12 mouse cellular contexts compared by ENCODE assay signal in genomic region chr17:47005741-47006405, GRCm38 (mm10). TPM values are rescaled to one million over a fixed set of nuclear protein-coding genes. Genes with fewer than 3 reads are reported as not detected.
DNase-seq lines count a peak whose midpoint lies in the region; ATAC-seq and TF ChIP-seq lines count a peak whose summit lies in the region.
"Had no signal": no experiment of that assay in that cellular context is flagged by ENCODE, and none has a peak within 500 bp of the region (broad histone marks: within the 10 kb centered on the region; RNA-seq: fewer than 3 reads in every experiment).

No protein-coding gene starts in this region.

- no peak overlapping the region for H3K27ac ChIP-seq in thymus, adult 2 months (ENCODE audit: control insufficient read depth, insufficient read depth, low read length)
- no peak overlapping the region for H3K27ac ChIP-seq in forebrain, embryonic 13.5 days

- H3K9ac ChIP-seq in forebrain, embryonic 13.5 days: no peak overlapping the region

- 48% methylated on average over 7 of the region's 7 CpGs for WGBS in thymus, adult 2 months
- WGBS in forebrain, embryonic 13.5 days: 79% methylated on average over 7 of the region's 7 CpGs

- no peak overlapping the region for H3K4me3 ChIP-seq in thymus, adult 2 months (ENCODE audit: control insufficient read depth, insufficient read depth, low read length)
- no peak overlapping the region for H3K4me3 ChIP-seq in forebrain, embryonic 13.5 days
- H3K4me3 ChIP-seq: erythroblast, embryonic 14.5 days had no signal

- peaks cover 7% of the 10 kb centered on the region for H3K4me1 ChIP-seq in thymus, adult 2 months (replicated peaks; ENCODE audit: control insufficient read depth, insufficient read depth, low read length)
- peaks cover 18% of the 10 kb centered on the region for H3K4me1 ChIP-seq in forebrain, embryonic 13.5 days

- H3K27me3 ChIP-seq in thymus, adult 2 months (ENCODE audit: control insufficient read depth, insufficient read depth, low read length): no peaks in the 10 kb centered on the region
- no peaks in the 10 kb centered on the region for H3K27me3 ChIP-seq in forebrain, embryonic 13.5 days

- H3K4me2 ChIP-seq in forebrain, embryonic 13.5 days: no peak overlapping the region

- ATAC-seq in forebrain, embryonic 13.5 days: no peak
- ATAC-seq: activated CD4-positive, CD25-positive, alpha-beta regulatory T cell, adult 4 months; hindbrain, embryonic 16.5 days had no signal

- intact Hi-C loops in left cerebral cortex, postnatal 36 days (cut with DNase I): no loop called here

- no peak for TF ChIP-seq CTCF in thymus, adult 2 months (IDR thresholded peaks at IDR 0.05; ENCODE audit: borderline replicate concordance, control insufficient read depth, extremely low read depth, insufficient read depth, low read length, poor library complexity)

- H3K36me3 ChIP-seq in thymus, adult 2 months (ENCODE audit: control insufficient read depth, insufficient read depth, low read length): no peaks in the 10 kb centered on the region; the same call in 1 of the 2 replicates
- H3K36me3 ChIP-seq in forebrain, embryonic 13.5 days (ENCODE audit: poor library complexity, severe bottlenecking): 0 out of 2 replicates have a peak, but pooled peaks cover 13% of the 10 kb centered on the region

- H3K9me3 ChIP-seq in forebrain, embryonic 13.5 days (replicated peaks): no peaks in the 10 kb centered on the region

- DNase-seq in embryo, embryonic 11 days: peak; percentile 11
- no peak for DNase-seq in embryo, embryonic 9.5 days (ENCODE audit: extremely low spot score)
- DNase-seq in kidney, postnatal 14 days: peak; percentile 38
- DNase-seq in kidney, adult 8-10 months: no peak
- DNase-seq in thymus, postnatal 0 days (ENCODE audit: low spot score): peak; percentile 14
- no peak for DNase-seq in thymus, adult 2 months
- no peak for DNase-seq in left cerebral cortex, postnatal 36 days (ENCODE audit: low spot score in 2 of 2)
- DNase-seq: cerebellum, postnatal 10 days had no signal

- TF ChIP-seq POLR2A in thymus, adult 2 months (IDR thresholded peaks at IDR 0.05; ENCODE audit: control insufficient read depth, extremely low read depth, insufficient read depth, low read length, poor library complexity): no peak

RNA-seq across cellular contexts. Expression of gene Ubr2, which starts 4.5 kb away (rescaled TPM):
- polyA plus RNA-seq in thymus, postnatal 0 days (2015; fragmentation: Nextera tagmentation; extraction: Ambion mirVana): 12.0 and 14.6 TPM in 2 replicates
- 61.9 and 70.8 TPM in 2 replicates for polyA plus RNA-seq in thymus, adult 2 months (2012; rRNA removed)
- total RNA-seq in left cerebral cortex, postnatal 36 days (2021): 10 to 100 TPM; 49.9 to 62.8 TPM
- 11.8 and 13.7 TPM in 2 replicates for polyA plus RNA-seq in forebrain, embryonic 13.5 days (2015; fragmentation: Nextera tagmentation; extraction: Ambion mirVana)

Comparison
In these comparisons a context has a peak if more than half of its experiments do, and no peak if none do; other contexts are left out.
1. DNase-seq: peak in embryo, embryonic 11 days (single experiment), kidney, postnatal 14 days (single experiment) and thymus, postnatal 0 days (single experiment); none in embryo, embryonic 9.5 days (single experiment), kidney, adult 8-10 months (0 of 2), thymus, adult 2 months (single experiment) and left cerebral cortex, postnatal 36 days (0 of 2).